Mouse (Mus musculus): ENCODE measurements around the gene Slc36a2. TPM values are rescaled to one million over a fixed set of nuclear protein-coding genes. Genes with fewer than 3 reads are reported as not detected.

Gene Slc36a2
- polyA plus RNA-seq (2014; fragmentation: Illumina TruSeq; extraction: RNeasy Lipid Tissue Mini Kit (QIAGEN cat#74804); ENCODE audit: low read depth, low replicate concordance) = 30.4 TPM

GRCm38 (mm10) chr11:55184733-55185291, at the start of gene Slc36a2:
TSS of gene Slc36a2 (minus strand) at chr11:55185077.

GRCm38 (mm10) chr11:55204159-55204596, 19.3 kb upstream of the Slc36a2 start, which contains the start of gene Slc36a1:
TSS of gene Slc36a1 (plus strand) at chr11:55204350.

GRCm38 (mm10) chr11:55151608-55152007, 33.3 kb downstream of the Slc36a2 start, which contains the start of gene Slc36a3:
TSS of gene Slc36a3 (minus strand) at chr11:55151708.

Other genes with a start within 250 kb of the Slc36a2 start
- gene Tnip1, start 222.2 kb downstream of the Slc36a2 start, polyA plus RNA-seq (2014; fragmentation: Illumina TruSeq; extraction: RNeasy Lipid Tissue Mini Kit (QIAGEN cat#74804); ENCODE audit: low read depth, low replicate concordance) = 3.7 TPM
- 14.3 TPM for gene Anxa6, start 151.6 kb downstream of the Slc36a2 start, polyA plus RNA-seq (2014; fragmentation: Illumina TruSeq; extraction: RNeasy Lipid Tissue Mini Kit (QIAGEN cat#74804); ENCODE audit: low read depth, low replicate concordance)
- gene Ccdc69, start 106.9 kb downstream of the Slc36a2 start, polyA plus RNA-seq (2014; fragmentation: Illumina TruSeq; extraction: RNeasy Lipid Tissue Mini Kit (QIAGEN cat#74804); ENCODE audit: low read depth, low replicate concordance) = 4.0 TPM
- 166 TPM for gene Gm2a, start 87.0 kb downstream of the Slc36a2 start, polyA plus RNA-seq (2014; fragmentation: Illumina TruSeq; extraction: RNeasy Lipid Tissue Mini Kit (QIAGEN cat#74804); ENCODE audit: low read depth, low replicate concordance)
- not detected for gene Slc36a3, start 33.4 kb downstream of the Slc36a2 start, polyA plus RNA-seq (2014; fragmentation: Illumina TruSeq; extraction: RNeasy Lipid Tissue Mini Kit (QIAGEN cat#74804); ENCODE audit: low read depth, low replicate concordance)
- gene Slc36a1, start 19.3 kb upstream of the Slc36a2 start, polyA plus RNA-seq (2014; fragmentation: Illumina TruSeq; extraction: RNeasy Lipid Tissue Mini Kit (QIAGEN cat#74804); ENCODE audit: low read depth, low replicate concordance) = 3.6 TPM
- gene Fat2, start 151.5 kb upstream of the Slc36a2 start, polyA plus RNA-seq (2014; fragmentation: Illumina TruSeq; extraction: RNeasy Lipid Tissue Mini Kit (QIAGEN cat#74804); ENCODE audit: low read depth, low replicate concordance) = not detected
- 1,930 TPM for gene Sparc, start 238.1 kb upstream of the Slc36a2 start, polyA plus RNA-seq (2014; fragmentation: Illumina TruSeq; extraction: RNeasy Lipid Tissue Mini Kit (QIAGEN cat#74804); ENCODE audit: low read depth, low replicate concordance)